Mouse (Mus musculus): ENCODE results near the gene Hes5. TPM values are rescaled to one million over a fixed set of nuclear protein-coding genes. Genes with fewer than 3 reads are reported as not detected.

Hes5 gene
- polyA plus RNA-seq, 1 experiment from 2014 or later, result 8.1 TPM

GRCm38 (mm10) chr4:155009216-155009615 lies 48.5 kb downstream of the Hes5 start:
- 86% methylated on average over 3 of the region's 3 CpGs for WGBS
- no peaks in the 10 kb centered on the region for H3K36me3 ChIP-seq (ENCODE audit: control insufficient read depth, insufficient read depth, low read length)
- no peak for ATAC-seq (ENCODE audit: low FRiP score, low TSS enrichment)
- H3K27ac ChIP-seq (ENCODE audit: low read depth, low read length), result no peak overlapping the region
- 0 out of 2 replicates have a peak, but pooled peaks cover 5% of the 10 kb centered on the region for H3K4me1 ChIP-seq (ENCODE audit: control insufficient read depth, insufficient read depth, low read length)
- no peak overlapping the region for H3K9ac ChIP-seq (ENCODE audit: low read depth, low read length)
- H3K4me2 ChIP-seq (replicated peaks; ENCODE audit: low read depth, low read length), result no peak overlapping the region
- H3K27me3 ChIP-seq (ENCODE audit: control insufficient read depth, insufficient read depth, low read length), result 0 out of 2 replicates have a peak, but pooled peaks cover 3% of the 10 kb centered on the region
- H3K4me3 ChIP-seq (ENCODE audit: low read length), result no peak overlapping the region
- H3K9me3 ChIP-seq (ENCODE audit: control insufficient read depth, low read length), result no peaks in the 10 kb centered on the region

DNA sequence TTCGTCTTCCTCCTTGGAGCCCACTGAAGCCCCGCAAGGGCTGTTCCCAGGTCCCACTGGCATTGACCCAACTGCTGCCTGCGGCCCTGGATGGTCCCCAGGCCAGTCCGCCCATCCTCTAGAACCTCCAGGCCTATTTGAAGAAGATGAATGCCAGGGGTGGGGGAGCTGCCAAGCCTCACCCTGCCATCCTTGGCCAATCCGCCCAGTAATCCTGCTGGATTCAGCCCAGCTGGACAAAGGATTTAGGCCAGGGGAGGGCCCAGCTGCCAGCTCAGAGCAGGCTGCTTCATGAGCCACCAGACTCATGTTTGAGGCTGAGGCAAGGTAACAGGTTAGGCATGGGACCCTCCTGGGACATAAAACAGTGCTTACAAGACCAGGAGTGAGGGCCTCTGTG lies 50.1 kb downstream of the Hes5 start:
- 0 out of 2 replicates have a peak, but pooled peaks cover 3% of the 10 kb centered on the region for H3K4me1 ChIP-seq (ENCODE audit: control insufficient read depth, insufficient read depth, low read length)
- H3K4me3 ChIP-seq (ENCODE audit: low read length), result no peak overlapping the region

DNA sequence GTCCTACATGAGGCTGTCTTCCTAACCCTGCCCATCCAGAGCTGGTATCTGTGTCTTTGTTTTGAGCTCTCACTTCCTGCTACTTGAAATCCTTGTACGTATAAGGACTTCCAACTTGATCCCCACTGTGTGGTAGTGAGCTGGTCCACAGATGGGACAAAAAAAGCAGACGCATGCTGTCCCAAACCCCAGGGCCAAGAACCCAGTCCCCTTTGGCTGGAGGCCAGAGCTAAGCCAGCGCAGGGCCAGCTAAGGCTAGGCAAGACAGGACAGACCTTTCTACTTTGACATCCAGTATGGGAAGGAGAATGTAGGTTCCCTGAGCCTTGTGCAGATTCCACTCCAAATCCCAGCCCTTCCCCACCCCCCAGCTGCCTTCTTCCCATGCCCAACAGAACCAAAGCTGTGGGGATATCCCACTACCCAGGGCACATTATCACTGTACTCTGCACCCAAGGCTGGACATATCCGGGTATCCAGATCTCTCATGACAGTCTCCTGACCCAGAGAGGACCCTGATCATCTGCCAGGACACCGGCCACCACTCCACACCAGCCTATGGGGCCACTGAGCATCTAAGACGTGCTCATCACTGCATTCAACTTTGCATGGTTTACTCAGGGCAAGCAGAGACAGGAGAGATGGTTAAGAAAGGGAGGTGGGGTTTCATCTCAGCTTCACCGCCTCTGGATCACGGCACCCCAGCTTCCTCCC lies 50.7 kb downstream of the Hes5 start:
- H3K36me3 ChIP-seq (ENCODE audit: control insufficient read depth, insufficient read depth, low read length), result no peaks in the 10 kb centered on the region
- H3K27ac ChIP-seq (ENCODE audit: low read depth, low read length), result no peak overlapping the region
- no peak overlapping the region for H3K4me3 ChIP-seq (ENCODE audit: low read length)
- H3K4me2 ChIP-seq (replicated peaks; ENCODE audit: low read depth, low read length), result no peak overlapping the region
- no peak for ATAC-seq (ENCODE audit: low FRiP score, low TSS enrichment)
- H3K4me1 ChIP-seq (ENCODE audit: control insufficient read depth, insufficient read depth, low read length), result 0 out of 2 replicates have a peak, but pooled peaks cover 3% of the 10 kb centered on the region
- H3K9me3 ChIP-seq (ENCODE audit: control insufficient read depth, low read length), result no peaks in the 10 kb centered on the region
- WGBS, result 85% methylated on average over 8 of the region's 8 CpGs
- no peak overlapping the region for H3K9ac ChIP-seq (ENCODE audit: low read depth, low read length)
- H3K27me3 ChIP-seq (ENCODE audit: control insufficient read depth, insufficient read depth, low read length), result 0 out of 2 replicates have a peak, but pooled peaks cover 3% of the 10 kb centered on the region

More for the DNA sequence above, 50.1 kb downstream of the Hes5 start:
- Histone ChIP-seq H3K27ac (ENCODE audit: low read depth, low read length) (no peak overlapping the region), H3K9ac (ENCODE audit: low read depth, low read length) (no peak overlapping the region), H3K36me3 (ENCODE audit: control insufficient read depth, insufficient read depth, low read length) (no peaks in the 10 kb centered on the region), H3K9me3 (ENCODE audit: control insufficient read depth, low read length) (no peaks in the 10 kb centered on the region), H3K27me3 (ENCODE audit: control insufficient read depth, insufficient read depth, low read length) (0 out of 2 replicates have a peak, but pooled peaks cover 3% of the 10 kb centered on the region), H3K4me2 (replicated peaks; ENCODE audit: low read depth, low read length) (no peak overlapping the region)
- 94% methylated on average over 5 of the region's 5 CpGs for WGBS
- no peak for ATAC-seq (ENCODE audit: low FRiP score, low TSS enrichment)

Other genes starting within 250 kb of the Hes5 start
- 0.24 and 0.31 TPM in 2 replicates for gene Ttc34, start 123.5 kb upstream of the Hes5 start, polyA plus RNA-seq (2014; fragmentation: Nextera tagmentation; extraction: Ambion mirVana)
- gene Mmel1, start 91.3 kb upstream of the Hes5 start, polyA plus RNA-seq (2014; fragmentation: Nextera tagmentation; extraction: Ambion mirVana), result not detected in 2 replicates
- gene Fam213b, start 61.8 kb upstream of the Hes5 start, polyA plus RNA-seq (2014; fragmentation: Nextera tagmentation; extraction: Ambion mirVana), result 37.6 and 39.1 TPM in 2 replicates
- gene Tnfrsf14, start 32.4 kb upstream of the Hes5 start, polyA plus RNA-seq (2014; fragmentation: Nextera tagmentation; extraction: Ambion mirVana), result 0.42 and 0.47 TPM in 2 replicates
- 34.9 and 43.9 TPM in 2 replicates for gene Pank4, start 3.2 kb downstream of the Hes5 start, polyA plus RNA-seq (2014; fragmentation: Nextera tagmentation; extraction: Ambion mirVana)
- 1.8 and 3.1 TPM in 2 replicates for gene Plch2, start 95.9 kb downstream of the Hes5 start, polyA plus RNA-seq (2014; fragmentation: Nextera tagmentation; extraction: Ambion mirVana)
- 7.1 and 13.7 TPM in 2 replicates for gene Pex10, start 106.1 kb downstream of the Hes5 start, polyA plus RNA-seq (2014; fragmentation: Nextera tagmentation; extraction: Ambion mirVana)
- 167 and 180 TPM in 2 replicates for gene Rer1, start 125.5 kb downstream of the Hes5 start, polyA plus RNA-seq (2014; fragmentation: Nextera tagmentation; extraction: Ambion mirVana)
- 5.8 and 6.9 TPM in 2 replicates for gene Morn1, start 125.7 kb downstream of the Hes5 start, polyA plus RNA-seq (2014; fragmentation: Nextera tagmentation; extraction: Ambion mirVana)